Mouse (Mus musculus) liver, adult 10 weeks (tissue): ENCODE measurements around the gene Gcm1. TPM values are rescaled to one million over a fixed set of nuclear protein-coding genes. Genes with fewer than 3 reads are reported as not detected.

Source experiments
- polyA plus RNA-seq: library from polyadenylated mRNA; stranded (reverse); fragments of 350-450 nt; fragmentation: Illumina TruSeq; extraction: RNeasy Lipid Tissue Mini Kit (QIAGEN cat#74804); gene quantifications from one replicate; pipeline ENCODE4 v1.2.3, GENCODE M21; 2014; ENCODE audit warnings: low read depth, low replicate concordance

The Gcm1 gene
- not detected for polyA plus RNA-seq

GRCm38 (mm10) chr9:78051677-78052076, at the start of gene Gcm1:
Gcm1 (plus strand) TSS chr9:78051924.

GRCm38 (mm10) chr9:78108796-78109239, 57.1 kb downstream of the Gcm1 start, which contains the start of the genes Fbxo9 and Ick:
Fbxo9 (minus strand) TSS chr9:78109065.
Ick (plus strand) TSS chr9:78109192.

Other genes starting within 250 kb of the Gcm1 start
- 639 TPM for gene Elovl5, start 134.6 kb upstream of the Gcm1 start, polyA plus RNA-seq
- gene Fbxo9, start 57.1 kb downstream of the Gcm1 start, polyA plus RNA-seq, result 51.9 TPM
- 20.8 TPM for gene Ick, start 57.3 kb downstream of the Gcm1 start, polyA plus RNA-seq
- gene Gsta4, start 130.8 kb downstream of the Gcm1 start, polyA plus RNA-seq, result 80.6 TPM
- 12.1 TPM for gene Gsta1, start 178.7 kb downstream of the Gcm1 start, polyA plus RNA-seq
- 1.8 TPM for gene Gm3776, start 205.2 kb downstream of the Gcm1 start, polyA plus RNA-seq
- 0.85 TPM for gene Gm10639, start 238.0 kb downstream of the Gcm1 start, polyA plus RNA-seq